Mouse (Mus musculus) lung, adult 2 months (tissue): ENCODE results near the gene Ptch2.

ENCODE experiments used
- CTCF ChIP-seq: fragments of 200-500 bp; IDR thresholded peaks from 2 replicates; pipeline ENCODE4 v1.5.1; 2011; ENCODE audit warnings: mild to moderate bottlenecking, low read length, control low read depth; ENCODE audit not compliant: insufficient read depth
- POLR2A ChIP-seq: fragments of 200-500 bp; IDR thresholded peaks from 2 replicates; pipeline ENCODE4 v1.6.1; 2011; ENCODE audit warnings: low read depth, mild to moderate bottlenecking, control low read depth, low read length, borderline replicate concordance; ENCODE audit errors: extremely low read depth

GRCm38 (mm10) chr4:117058512-117058911 lies 37.4 kb upstream of the Ptch2 start:
- TF ChIP-seq CTCF (no peak), POLR2A (no peak)
